In genomic region chr4:40221004-40221760, GRCm38 (mm10) we compare ENCODE assay signal across 13 mouse cellular contexts. TPM values are rescaled to one million over a fixed set of nuclear protein-coding genes. Genes with fewer than 3 reads are reported as not detected.
A peak's percentile ranks its signal among the peaks of the same experiment; 100 is the strongest.
DNase-seq lines count a peak whose midpoint lies in the region; ATAC-seq and TF ChIP-seq lines count a peak whose summit lies in the region.
"Had no signal": no experiment of that assay in that cellular context is flagged by ENCODE, and none has a peak within 500 bp of the region (broad histone marks: within the 10 kb centered on the region; RNA-seq: fewer than 3 reads in every experiment).

No protein-coding gene starts in this region.

- H3K4me1 ChIP-seq in heart, embryonic 14.5 days (ENCODE audit: control insufficient read depth in 2 of 2, insufficient read depth in 2 of 2, low read length in 2 of 2): peaks cover 2% of the 10 kb centered on the region in 2 experiments; a peak in 1 of 4 replicates
- peaks cover 9% of the 10 kb centered on the region; the same call in 1 of the 2 replicates for H3K4me1 ChIP-seq in midbrain, embryonic 12.5 days
- peaks cover 19% of the 10 kb centered on the region for H3K4me1 ChIP-seq in midbrain, embryonic 10.5 days
- no peaks in the 10 kb centered on the region for H3K4me1 ChIP-seq in intestine, postnatal 0 days (replicated peaks; ENCODE audit: control insufficient read depth, insufficient read depth, low read length)

- no peak overlapping the region; the same call in 1 of the 2 replicates for H3K9ac ChIP-seq in heart, embryonic 14.5 days (ENCODE audit: low read length)
- no peak overlapping the region for H3K9ac ChIP-seq in midbrain, embryonic 12.5 days (replicated peaks)
- H3K9ac ChIP-seq in intestine, postnatal 0 days (ENCODE audit: low read depth, low read length): no peak overlapping the region

- DNase-seq in heart, postnatal 4 days: no peak
- DNase-seq in midbrain, embryonic 10.5 days (ENCODE audit: low spot score): no peak
- DNase-seq in adrenal gland, postnatal 25 days: no peak
- no peak for DNase-seq in cerebellum, adult 9-10 months
- DNase-seq: cerebellum, postnatal 36 days; lung, postnatal 10 days; spleen, adult 18-20 months; thymus, postnatal 14 days had no signal

- H3K36me3 ChIP-seq in heart, embryonic 14.5 days (ENCODE audit: control insufficient read depth, insufficient read depth, low read length): peaks cover 34% of the 10 kb centered on the region
- no peaks in the 10 kb centered on the region for H3K36me3 ChIP-seq in midbrain, embryonic 12.5 days
- H3K36me3 ChIP-seq in midbrain, embryonic 10.5 days: no peaks in the 10 kb centered on the region
- H3K36me3 ChIP-seq in intestine, postnatal 0 days (ENCODE audit: control insufficient read depth, insufficient read depth): peaks cover 62% of the 10 kb centered on the region
- H3K36me3 ChIP-seq: hindbrain, embryonic 10.5 days had no signal

- H3K4me2 ChIP-seq in heart, embryonic 14.5 days (ENCODE audit: low read length): peak overlapping the region; percentile 50
- H3K4me2 ChIP-seq in midbrain, embryonic 12.5 days (replicated peaks): peak overlapping the region; percentile 30
- H3K4me2 ChIP-seq in intestine, postnatal 0 days (replicated peaks; ENCODE audit: low read depth): no peak overlapping the region

- H3K9me3 ChIP-seq in heart, embryonic 14.5 days (ENCODE audit: control insufficient read depth, low read length): no peaks in the 10 kb centered on the region
- H3K9me3 ChIP-seq in midbrain, embryonic 12.5 days: no peaks in the 10 kb centered on the region
- H3K9me3 ChIP-seq in midbrain, embryonic 10.5 days (replicated peaks): no peaks in the 10 kb centered on the region
- H3K9me3 ChIP-seq in intestine, postnatal 0 days (ENCODE audit: control insufficient read depth): no peaks in the 10 kb centered on the region
- H3K9me3 ChIP-seq: hindbrain, embryonic 10.5 days had no signal

- H3K4me3 ChIP-seq in heart, embryonic 14.5 days (ENCODE audit: control insufficient read depth in 1 of 2, insufficient read depth in 1 of 2, low read depth in 1 of 2, low read length in 2 of 2): no peak overlapping the region
- H3K4me3 ChIP-seq in midbrain, embryonic 12.5 days: no peak overlapping the region
- no peak overlapping the region for H3K4me3 ChIP-seq in midbrain, embryonic 10.5 days
- no peak overlapping the region for H3K4me3 ChIP-seq in intestine, postnatal 0 days (ENCODE audit: low read depth, low read length)

- H3K27me3 ChIP-seq in heart, embryonic 14.5 days (ENCODE audit: control insufficient read depth, insufficient read depth, low read length): no peaks in the 10 kb centered on the region
- no peaks in the 10 kb centered on the region; the same call in 1 of the 2 replicates for H3K27me3 ChIP-seq in midbrain, embryonic 12.5 days
- peaks cover 8% of the 10 kb centered on the region; the same call in 1 of the 2 replicates for H3K27me3 ChIP-seq in midbrain, embryonic 10.5 days (ENCODE audit: low read depth, poor library complexity, severe bottlenecking)
- no peaks in the 10 kb centered on the region for H3K27me3 ChIP-seq in intestine, postnatal 0 days (replicated peaks; ENCODE audit: control insufficient read depth, insufficient read depth, low read length)
- H3K27me3 ChIP-seq: CH12.LX had no signal

- no peak for TF ChIP-seq CTCF in intestine, postnatal 0 days (IDR thresholded peaks at IDR 0.05; ENCODE audit: low read depth)

- no peak for ATAC-seq in heart, embryonic 14.5 days (ENCODE audit: insufficient number of reproducible peaks, insufficient read depth, low FRiP score, low read depth)
- no peak for ATAC-seq in midbrain, embryonic 12.5 days (ENCODE audit: low FRiP score, low read depth)
- peak; percentile 51; the same call in 1 of the 2 replicates for ATAC-seq in intestine, postnatal 0 days

- 35% methylated on average over 14 of the region's 14 CpGs for WGBS in heart, embryonic 14.5 days
- WGBS in midbrain, embryonic 12.5 days: 42% methylated on average over 14 of the region's 14 CpGs
- WGBS in midbrain, embryonic 10.5 days: 45% methylated on average over 14 of the region's 14 CpGs
- 24% methylated on average over 14 of the region's 14 CpGs for WGBS in intestine, postnatal 0 days

- H3K27ac ChIP-seq in heart, embryonic 14.5 days (replicated peaks in 1 of 2; ENCODE audit: control insufficient read depth in 1 of 2, insufficient read depth in 1 of 2, low read depth in 2 of 2, low read length in 2 of 2): no peak overlapping the region
- H3K27ac ChIP-seq in midbrain, embryonic 12.5 days (replicated peaks): no peak overlapping the region
- no peak overlapping the region for H3K27ac ChIP-seq in midbrain, embryonic 10.5 days (replicated peaks)
- no peak overlapping the region for H3K27ac ChIP-seq in intestine, postnatal 0 days (ENCODE audit: low read depth, low read length)
- H3K27ac ChIP-seq: hindbrain, embryonic 10.5 days had no signal

RNA-seq across cellular contexts. Expression of gene Ddx58, which starts 18.4 kb away (rescaled TPM):
- polyA plus RNA-seq in heart, embryonic 14.5 days (2014; fragmentation: Nextera tagmentation; extraction: Ambion mirVana): 10.4 and 10.8 TPM in 2 replicates
- total RNA-seq in heart, postnatal 4 days (2021): 1 to 10 TPM; 6.9 to 7.4 TPM
- 3.4 and 5.7 TPM in 2 replicates for polyA plus RNA-seq in midbrain, embryonic 12.5 days (2016; fragmentation: Nextera tagmentation; extraction: Ambion mirVana)
- 2.6 and 3.4 TPM in 2 replicates for polyA plus RNA-seq in midbrain, embryonic 10.5 days (2016; fragmentation: Nextera tagmentation; extraction: Ambion mirVana)
- polyA plus RNA-seq in intestine, postnatal 0 days (2015; fragmentation: Nextera tagmentation; extraction: Ambion mirVana): 18.0 and 19.3 TPM in 2 replicates
- total RNA-seq in adrenal gland, postnatal 25 days (2021): 24.4 and 34.1 TPM in 2 replicates

RNA-seq across cellular contexts. Expression of gene Smim27, which starts 48.2 kb away (rescaled TPM):
- 39.3 and 47.1 TPM in 2 replicates for polyA plus RNA-seq in heart, embryonic 14.5 days (2014; fragmentation: Nextera tagmentation; extraction: Ambion mirVana)
- 10 to 100 TPM; 37.0 to 37.9 TPM for total RNA-seq in heart, postnatal 4 days (2021)
- 30.8 and 34.2 TPM in 2 replicates for polyA plus RNA-seq in midbrain, embryonic 12.5 days (2016; fragmentation: Nextera tagmentation; extraction: Ambion mirVana)
- 24.4 and 28.6 TPM in 2 replicates for polyA plus RNA-seq in midbrain, embryonic 10.5 days (2016; fragmentation: Nextera tagmentation; extraction: Ambion mirVana)
- 35.4 and 42.9 TPM in 2 replicates for polyA plus RNA-seq in intestine, postnatal 0 days (2015; fragmentation: Nextera tagmentation; extraction: Ambion mirVana)
- 47.8 and 54.6 TPM in 2 replicates for total RNA-seq in adrenal gland, postnatal 25 days (2021)

RNA-seq across cellular contexts. Expression of gene Topors, which starts 48.5 kb away (rescaled TPM):
- polyA plus RNA-seq in heart, embryonic 14.5 days (2014; fragmentation: Nextera tagmentation; extraction: Ambion mirVana): 28.3 and 30.2 TPM in 2 replicates
- total RNA-seq in heart, postnatal 4 days (2021): 10 to 100 TPM; 21.2 to 22.0 TPM
- polyA plus RNA-seq in midbrain, embryonic 12.5 days (2016; fragmentation: Nextera tagmentation; extraction: Ambion mirVana): 50.2 and 51.1 TPM in 2 replicates
- 45.4 and 46.9 TPM in 2 replicates for polyA plus RNA-seq in midbrain, embryonic 10.5 days (2016; fragmentation: Nextera tagmentation; extraction: Ambion mirVana)
- polyA plus RNA-seq in intestine, postnatal 0 days (2015; fragmentation: Nextera tagmentation; extraction: Ambion mirVana): 18.3 and 19.8 TPM in 2 replicates
- 32.9 and 33.2 TPM in 2 replicates for total RNA-seq in adrenal gland, postnatal 25 days (2021)

RNA-seq across cellular contexts. Expression of gene Ndufb6, which starts 58.0 kb away (rescaled TPM):
- polyA plus RNA-seq in heart, embryonic 14.5 days (2014; fragmentation: Nextera tagmentation; extraction: Ambion mirVana): 574 and 582 TPM in 2 replicates
- 100 to 1,000 TPM; 396 to 411 TPM for total RNA-seq in heart, postnatal 4 days (2021)
- 252 and 265 TPM in 2 replicates for polyA plus RNA-seq in midbrain, embryonic 12.5 days (2016; fragmentation: Nextera tagmentation; extraction: Ambion mirVana)
- 300 and 311 TPM in 2 replicates for polyA plus RNA-seq in midbrain, embryonic 10.5 days (2016; fragmentation: Nextera tagmentation; extraction: Ambion mirVana)
- 370 and 403 TPM in 2 replicates for polyA plus RNA-seq in intestine, postnatal 0 days (2015; fragmentation: Nextera tagmentation; extraction: Ambion mirVana)
- total RNA-seq in adrenal gland, postnatal 25 days (2021): 177 and 194 TPM in 2 replicates
